In the genomic region with DNA sequence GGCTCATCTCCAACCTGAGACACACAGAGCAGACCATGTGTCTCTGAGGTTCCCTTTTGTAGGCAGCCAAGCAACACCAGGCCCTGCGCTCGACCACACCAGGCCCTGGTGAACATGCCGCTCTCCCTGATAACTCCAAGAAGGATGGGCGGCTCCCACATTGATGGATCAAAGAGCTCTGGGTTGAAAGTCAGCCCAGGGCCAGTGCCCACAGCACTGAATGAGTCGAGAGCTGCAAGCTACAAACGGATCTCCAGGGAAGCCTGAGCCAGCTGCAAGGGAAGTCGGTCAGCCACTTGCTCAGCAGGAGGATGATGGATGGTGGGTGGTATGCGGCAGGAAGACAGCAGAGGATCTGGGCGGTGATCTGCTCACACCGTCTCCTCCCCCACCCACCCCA, we compare ENCODE assay signal across 8 mouse cellular contexts. TPM values are rescaled to one million over a fixed set of nuclear protein-coding genes. Genes with fewer than 3 reads are reported as not detected.
DNase-seq lines count a peak whose midpoint lies in the region; ATAC-seq and TF ChIP-seq lines count a peak whose summit lies in the region.

No protein-coding gene starts in this region.

- DNase-seq in cerebellum, adult 2 months: peak in 1 of 2 experiments; percentile 37
- DNase-seq in cerebellum, adult 11 months: no peak
- DNase-seq in kidney, adult 2 months: peak; percentile 62
- DNase-seq in kidney, adult 9 months: no peak
- peak; percentile 54 for DNase-seq in 3T3-L1 (ENCODE audit: low read depth, low spot score)
- DNase-seq in kidney, postnatal 14 days: peak; percentile 72

- no peak overlapping the region for H3K9ac ChIP-seq in midbrain, embryonic 15.5 days

- peak overlapping the region; percentile 32 for H3K27ac ChIP-seq in cerebellum, adult 2 months (ENCODE audit: insufficient read depth, low read length)
- no peak overlapping the region for H3K27ac ChIP-seq in kidney, adult 2 months (ENCODE audit: insufficient read depth, low read depth, low read length)
- H3K27ac ChIP-seq in midbrain, embryonic 15.5 days: no peak overlapping the region

- H3K4me1 ChIP-seq in cerebellum, adult 2 months (ENCODE audit: control insufficient read depth, insufficient read depth, low read length): peaks cover 21% of the 10 kb centered on the region
- H3K4me1 ChIP-seq in kidney, adult 2 months (ENCODE audit: control insufficient read depth, insufficient read depth, low read length): no peaks in the 10 kb centered on the region
- H3K4me1 ChIP-seq in midbrain, embryonic 15.5 days: no peaks in the 10 kb centered on the region

- TF ChIP-seq POLR2A in cerebellum, adult 2 months (IDR thresholded peaks at IDR 0.05; ENCODE audit: borderline replicate concordance, insufficient read depth, low read length): no peak
- no peak for TF ChIP-seq POLR2A in kidney, adult 2 months (IDR thresholded peaks at IDR 0.05; ENCODE audit: low read depth, low read length)

- no peaks in the 10 kb centered on the region for H3K27me3 ChIP-seq in cerebellum, adult 2 months (ENCODE audit: control insufficient read depth, insufficient read depth, low read length)
- no peaks in the 10 kb centered on the region for H3K27me3 ChIP-seq in kidney, adult 2 months (replicated peaks; ENCODE audit: control insufficient read depth, insufficient read depth, low read length)
- no peaks in the 10 kb centered on the region for H3K27me3 ChIP-seq in midbrain, embryonic 15.5 days (replicated peaks)

- no peak overlapping the region for H3K4me3 ChIP-seq in cerebellum, adult 2 months (replicated peaks; ENCODE audit: insufficient read depth, low read depth, low read length)
- H3K4me3 ChIP-seq in kidney, adult 2 months (ENCODE audit: insufficient read depth, low read depth, low read length): no peak overlapping the region
- no peak overlapping the region for H3K4me3 ChIP-seq in midbrain, embryonic 15.5 days

- no peak for ATAC-seq in midbrain, embryonic 15.5 days (replicated peaks)
- no peak for ATAC-seq in erythroblast, adult 5-6 weeks (replicated peaks; ENCODE audit: low FRiP score, poor library complexity, severe bottlenecking)

- no peak overlapping the region for H3K4me2 ChIP-seq in midbrain, embryonic 15.5 days

- TF ChIP-seq CTCF in cerebellum, adult 2 months (IDR thresholded peaks at IDR 0.05; ENCODE audit: borderline replicate concordance, insufficient read depth, low read depth, low read length): no peak
- TF ChIP-seq CTCF in kidney, adult 2 months (conservative IDR thresholded peaks at IDR 0.05; ENCODE audit: insufficient read depth, insufficient read length, low read depth, low read length): no peak

- H3K36me3 ChIP-seq in kidney, adult 2 months (ENCODE audit: control insufficient read depth, insufficient read depth, low read length): 0 out of 2 replicates have a peak, but pooled peaks cover 4% of the 10 kb centered on the region
- peaks cover 20% of the 10 kb centered on the region for H3K36me3 ChIP-seq in midbrain, embryonic 15.5 days (replicated peaks)

- H3K9me3 ChIP-seq in midbrain, embryonic 15.5 days: no peaks in the 10 kb centered on the region

- 12% methylated on average over 10 of the region's 10 CpGs for WGBS in cerebellum, adult 2 months
- WGBS in kidney, adult 2 months: 46% methylated on average over 10 of the region's 10 CpGs
- WGBS in midbrain, embryonic 15.5 days: 81% methylated on average over 10 of the region's 10 CpGs

RNA-seq across cellular contexts. Expression of gene Ap5z1, which starts 6.4 kb away (rescaled TPM):
- polyA plus RNA-seq in cerebellum, adult 2 months (2012; rRNA removed): 30.3 and 32.7 TPM in 2 replicates
- polyA plus RNA-seq in kidney, adult 2 months (2012; rRNA removed): 37.4 and 45.6 TPM in 2 replicates
- polyA plus RNA-seq in midbrain, embryonic 15.5 days (2015; fragmentation: Nextera tagmentation; extraction: Ambion mirVana): 13.7 and 14.2 TPM in 2 replicates
- total RNA-seq in erythroblast, adult 5-6 weeks (2015; ENCODE audit: low replicate concordance): 4.2 and 4.8 TPM in 2 replicates
- total RNA-seq in erythroblast, adult 5-6 weeks (2017; ENCODE audit: low replicate concordance): 3.3 and 3.7 TPM in 2 replicates

RNA-seq across cellular contexts. Expression of gene Foxk1, which starts 56.0 kb away (rescaled TPM):
- polyA plus RNA-seq in cerebellum, adult 2 months (2012; rRNA removed): 14.2 and 15.4 TPM in 2 replicates
- 11.6 and 12.4 TPM in 2 replicates for polyA plus RNA-seq in kidney, adult 2 months (2012; rRNA removed)
- polyA plus RNA-seq in midbrain, embryonic 15.5 days (2015; fragmentation: Nextera tagmentation; extraction: Ambion mirVana): 6.9 and 8.1 TPM in 2 replicates
- total RNA-seq in erythroblast, adult 5-6 weeks (2015; ENCODE audit: low replicate concordance): 3.7 and 5.0 TPM in 2 replicates
- 2.0 and 2.8 TPM in 2 replicates for total RNA-seq in erythroblast, adult 5-6 weeks (2017; ENCODE audit: low replicate concordance)

Comparison
In these comparisons a context has a peak if more than half of its experiments do, and no peak if none do; other contexts are left out.
1. DNase-seq: peak in kidney, adult 2 months (single experiment), 3T3-L1 (single experiment) and kidney, postnatal 14 days (single experiment); none in cerebellum, adult 11 months (single experiment) and kidney, adult 9 months (single experiment).